Mouse (Mus musculus) limb, embryonic 14.5 days (tissue): ENCODE measurements at regions not wholly inside any gene's neighbourhood (a gene's known extent, or its start where the extent isn't known, plus 50 kb on each side); places are given as distances from the start of the nearest gene placed in this dataset.

ENCODE experiments used
- ATAC-seq: fragments of 200-750 bp; cut with Nextera tagmentation; 2 replicates; pipeline ENCODE4 v1.8.0; 2017; ENCODE audit warnings: low read depth, moderate number of reproducible peaks, moderate TSS enrichment; ENCODE audit not compliant: low FRiP score
- DNase-seq: peaks from one replicate; pipeline ENCODE4 v3.0.0-alpha.2; 2015; ENCODE audit warnings: low spot score
- H3K27ac ChIP-seq: fragments of 300-500 bp; sonication (generic); replicated peaks from 2 replicates; pipeline ENCODE4 v1.5.1; 2014; ENCODE audit warnings: low read depth, mild to moderate bottlenecking, low read length, moderate library complexity, mixed read lengths
- H3K27me3 ChIP-seq: fragments of 300-500 bp; sonication (generic); 2 replicates; pipeline ENCODE4 v1.6.1; 2014; ENCODE audit warnings: low read length, mixed read lengths; ENCODE audit not compliant: control insufficient read depth, insufficient read depth
- H3K36me3 ChIP-seq: fragments of 300-500 bp; sonication (generic); 2 replicates; pipeline ENCODE4 v1.6.1; 2014; ENCODE audit warnings: mild to moderate bottlenecking, low read length, moderate library complexity, mixed read lengths; ENCODE audit not compliant: control insufficient read depth, insufficient read depth
- H3K4me1 ChIP-seq: fragments of 300-500 bp; sonication (generic); 2 replicates; pipeline ENCODE4 v1.6.1; 2014; ENCODE audit warnings: antibody characterized with exemption, low read length, mixed read lengths; ENCODE audit not compliant: control insufficient read depth, insufficient read depth
- H3K4me2 ChIP-seq: fragments of 300-500 bp; sonication (generic); replicated peaks from 2 replicates; pipeline ENCODE4 v1.6.1; 2014; ENCODE audit warnings: low read depth, mild to moderate bottlenecking, low read length, moderate library complexity; ENCODE audit not compliant: severe bottlenecking
- H3K4me3 ChIP-seq: fragments of 300-500 bp; sonication (generic); replicated peaks from 2 replicates; pipeline ENCODE4 v1.5.1; 2014; ENCODE audit warnings: low read length
- H3K9ac ChIP-seq: fragments of 300-500 bp; sonication (generic); 2 replicates; pipeline ENCODE4 v1.6.1; 2014; ENCODE audit warnings: mild to moderate bottlenecking, low read depth, low read length, moderate library complexity; ENCODE audit not compliant: severe bottlenecking
- H3K9me3 ChIP-seq: fragments of 300-500 bp; sonication (generic); 2 replicates; pipeline ENCODE4 v1.6.1; 2016; ENCODE audit warnings: low read length; ENCODE audit not compliant: control insufficient read depth
- POLR2A ChIP-seq: fragments of 200-500 bp; IDR thresholded peaks from 2 replicates; pipeline ENCODE4 v1.8.0; 2012; ENCODE audit warnings: inconsistent platforms, mild to moderate bottlenecking, moderate library complexity, borderline replicate concordance; ENCODE audit not compliant: insufficient read depth, insufficient read length; ENCODE audit errors: extremely low read depth
- WGBS: fragments of 180-500 bp; shearing (Covaris S2); extraction: QIAGEN DNeasy Blood & Tissue Kit; methylation state at CpG from one replicate; pipeline ENCODE4 v1.1.7; 2014; 5-methylcytosine and 5-hydroxymethylcytosine counted together

GRCm38 (mm10) chr3:149116604-149117003 is 126.2 kb upstream of the Adgrl2 start:
- DNase-seq (no peak), ATAC-seq (no peak)

GRCm38 (mm10) chr3:149115901-149116300 is 125.5 kb upstream of the Adgrl2 start:
- Histone ChIP-seq H3K4me2 (no peak overlapping the region), H3K27me3 (no peaks in the 10 kb centered on the region), H3K27ac (no peak overlapping the region), H3K9ac (no peak overlapping the region), H3K4me3 (no peak overlapping the region), H3K36me3 (no peaks in the 10 kb centered on the region), H3K4me1 (peaks cover 22% of the 10 kb centered on the region), H3K9me3 (no peaks in the 10 kb centered on the region)
- no peak for TF ChIP-seq POLR2A
- 81% methylated on average over 12 of the region's 12 CpGs for WGBS
- DNase-seq (no peak), ATAC-seq (no peak)

More at GRCm38 (mm10) chr3:149116604-149117003, 126.2 kb upstream of the Adgrl2 start:
- no peak for TF ChIP-seq POLR2A
- 58% methylated on average over 11 of the region's 11 CpGs for WGBS
- H3K9me3 ChIP-seq, result no peaks in the 10 kb centered on the region
- H3K27me3 ChIP-seq, result no peaks in the 10 kb centered on the region
- H3K27ac ChIP-seq, result no peak overlapping the region
- peaks cover 22% of the 10 kb centered on the region for H3K4me1 ChIP-seq
- no peak overlapping the region for H3K4me2 ChIP-seq
- no peak overlapping the region for H3K4me3 ChIP-seq
- H3K9ac ChIP-seq, result no peak overlapping the region
- H3K36me3 ChIP-seq, result no peaks in the 10 kb centered on the region

- 66% methylated on average over 6 of the region's 6 CpGs for WGBS
- ATAC-seq (no peak), DNase-seq (no peak)
These were observed 122.5 kb upstream of the Adgrl2 start for GRCm38 (mm10) chr3:149112878-149113277.

GRCm38 (mm10) chr3:149111529-149112439 is 121.4 kb upstream of the Adgrl2 start:
- ATAC-seq (no peak), DNase-seq (no peak)
- TF ChIP-seq POLR2A, result no peak
- Histone ChIP-seq H3K4me3 (no peak overlapping the region), H3K4me2 (no peak overlapping the region), H3K9me3 (no peaks in the 10 kb centered on the region), H3K27ac (no peak overlapping the region), H3K4me1 (peaks cover 14% of the 10 kb centered on the region), H3K36me3 (no peaks in the 10 kb centered on the region), H3K9ac (no peak overlapping the region), H3K27me3 (no peaks in the 10 kb centered on the region)
- WGBS, result 45% methylated on average over 19 of the region's 19 CpGs

More at GRCm38 (mm10) chr3:149112878-149113277, 122.5 kb upstream of the Adgrl2 start:
- no peak for TF ChIP-seq POLR2A
- no peak overlapping the region for H3K27ac ChIP-seq
- H3K36me3 ChIP-seq, result no peaks in the 10 kb centered on the region
- H3K27me3 ChIP-seq, result no peaks in the 10 kb centered on the region
- no peak overlapping the region for H3K4me3 ChIP-seq
- H3K9me3 ChIP-seq, result no peaks in the 10 kb centered on the region
- no peak overlapping the region for H3K9ac ChIP-seq
- peaks cover 25% of the 10 kb centered on the region for H3K4me1 ChIP-seq
- no peak overlapping the region for H3K4me2 ChIP-seq

- no peak overlapping the region for H3K27ac ChIP-seq
These were observed 120.5 kb upstream of the Adgrl2 start for GRCm38 (mm10) chr3:149110831-149111230.

More at GRCm38 (mm10) chr3:149110831-149111230, 120.5 kb upstream of the Adgrl2 start:
- Histone ChIP-seq H3K4me2 (no peak overlapping the region), H3K9ac (no peak overlapping the region), H3K36me3 (no peaks in the 10 kb centered on the region), H3K4me3 (no peak overlapping the region), H3K9me3 (no peaks in the 10 kb centered on the region), H3K4me1 (peaks cover 11% of the 10 kb centered on the region), H3K27me3 (no peaks in the 10 kb centered on the region)
- DNase-seq (no peak), ATAC-seq (no peak)
- no peak for TF ChIP-seq POLR2A
- 43% methylated on average over 9 of the region's 9 CpGs for WGBS
